Mouse (Mus musculus) left cerebral cortex, adult 11 months (tissue): ENCODE data around the gene Hgfac.

Experiments used
- DNase-seq: peaks from one replicate; pipeline ENCODE4 v3.0.0; 2022; ENCODE audit warnings: low spot score

Gene Hgfac

DNA sequence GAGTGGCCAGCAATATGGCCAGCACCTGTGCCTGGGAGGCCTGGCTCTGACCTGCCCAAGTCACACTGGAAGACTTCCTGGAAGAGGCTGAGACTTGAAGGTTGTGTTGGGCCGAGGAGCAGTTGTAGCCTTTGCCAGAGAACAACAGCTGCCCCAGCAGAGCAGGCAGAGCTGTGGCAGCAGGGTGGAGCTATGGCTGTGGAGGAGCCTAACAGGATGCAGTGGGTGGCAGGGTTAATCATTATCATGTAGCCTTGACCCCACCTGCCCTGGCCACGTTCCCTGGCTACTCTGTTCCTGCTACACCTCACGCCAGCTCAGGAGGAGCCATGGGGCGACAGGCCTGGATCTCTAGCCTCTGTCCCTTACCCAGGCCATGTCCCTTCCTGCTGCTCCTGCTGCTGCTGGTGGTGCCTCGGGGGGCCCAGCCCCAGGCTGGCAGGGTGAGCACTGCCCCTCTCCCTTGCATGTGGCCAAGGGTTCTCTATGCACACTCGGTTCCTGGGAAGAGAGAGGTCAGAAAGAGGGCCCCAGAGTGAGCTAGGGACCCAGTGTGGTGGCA, at the start of gene Hgfac:
TSS of gene Hgfac (plus strand) at position 242 of the 562 bp plus-strand sequence.
- DNase-seq, result no peak

DNA sequence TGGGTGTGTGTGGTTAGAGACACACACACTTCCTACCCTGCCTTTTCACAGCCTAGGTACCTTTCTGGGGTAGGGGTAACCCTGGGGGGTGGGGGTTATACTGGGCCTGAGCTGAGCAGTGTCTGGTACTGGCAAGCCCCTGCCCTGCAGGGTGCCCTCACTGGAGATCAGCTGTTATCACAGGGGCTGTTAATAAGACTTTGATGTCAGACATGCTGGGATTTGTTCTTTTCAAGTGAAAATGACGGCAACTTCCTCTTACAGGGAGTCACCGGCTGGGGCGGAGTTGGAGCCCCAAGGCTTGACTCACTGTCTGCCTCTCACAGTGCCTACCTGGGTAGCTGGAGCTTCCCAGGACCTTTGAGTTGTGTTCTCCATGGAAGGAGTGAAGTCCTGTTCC, 42.6 kb upstream of the Hgfac start:
- no peak for DNase-seq

DNA sequence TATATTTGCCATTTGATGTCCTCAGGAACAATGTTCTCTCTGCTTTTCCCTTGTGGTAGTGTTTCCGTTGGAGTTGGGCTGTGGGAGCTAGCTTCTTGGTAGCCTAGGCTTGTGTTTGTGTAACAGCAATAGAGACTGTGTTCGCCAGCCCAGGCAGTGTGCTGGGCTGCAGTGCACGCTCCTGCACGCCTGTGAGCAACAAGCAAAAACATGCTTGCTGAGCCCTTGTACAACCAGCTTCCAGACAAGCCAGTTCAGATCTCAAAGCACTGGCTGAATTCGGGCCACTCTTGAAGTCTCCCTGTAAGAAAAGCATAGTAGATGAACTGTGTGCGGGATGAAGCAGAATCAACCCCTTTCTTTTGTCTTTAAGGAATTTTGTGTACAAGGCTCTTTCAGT, 42.0 kb upstream of the Hgfac start:
- DNase-seq, result no peak

DNA sequence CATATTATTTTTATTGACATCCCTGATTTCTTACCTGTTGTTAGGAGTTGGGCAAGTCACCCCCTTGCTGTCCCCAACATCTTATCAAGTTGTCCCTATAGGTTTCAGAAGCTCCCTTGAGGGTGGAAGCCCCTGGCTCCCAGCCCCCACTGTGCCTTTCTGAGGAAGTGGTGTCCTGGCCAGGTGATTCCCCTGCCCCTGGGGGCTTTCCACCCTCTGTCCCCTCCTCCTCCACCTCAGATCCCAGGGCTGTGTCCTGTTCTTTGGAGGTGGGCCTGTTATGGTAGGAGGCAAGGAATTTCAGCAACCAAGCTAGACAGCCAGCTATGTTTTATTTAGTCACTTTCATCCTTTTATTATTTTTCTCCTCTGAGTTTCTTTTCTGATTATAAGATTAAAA, 41.0 kb upstream of the Hgfac start:
- DNase-seq, result no peak

DNA sequence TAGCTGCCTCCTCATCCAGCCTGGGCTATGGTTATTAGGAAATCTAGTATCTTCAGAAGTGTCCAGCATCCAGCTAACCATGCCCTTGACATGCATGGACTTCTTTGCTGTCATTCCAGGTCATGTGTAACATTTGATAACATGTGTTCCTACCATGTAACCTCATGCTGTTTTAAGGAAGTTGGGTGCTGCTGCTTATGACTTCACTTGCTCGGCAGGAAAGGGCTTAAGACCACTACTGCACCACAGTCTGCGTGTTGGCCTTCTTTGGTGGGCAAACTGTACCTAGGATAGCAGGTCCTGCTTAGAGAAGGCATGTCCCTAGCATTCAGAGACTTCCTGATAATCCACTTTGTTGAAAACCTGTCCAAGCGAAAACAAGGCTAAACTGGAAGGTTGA, 40.2 kb upstream of the Hgfac start:
- DNase-seq, result no peak

DNA sequence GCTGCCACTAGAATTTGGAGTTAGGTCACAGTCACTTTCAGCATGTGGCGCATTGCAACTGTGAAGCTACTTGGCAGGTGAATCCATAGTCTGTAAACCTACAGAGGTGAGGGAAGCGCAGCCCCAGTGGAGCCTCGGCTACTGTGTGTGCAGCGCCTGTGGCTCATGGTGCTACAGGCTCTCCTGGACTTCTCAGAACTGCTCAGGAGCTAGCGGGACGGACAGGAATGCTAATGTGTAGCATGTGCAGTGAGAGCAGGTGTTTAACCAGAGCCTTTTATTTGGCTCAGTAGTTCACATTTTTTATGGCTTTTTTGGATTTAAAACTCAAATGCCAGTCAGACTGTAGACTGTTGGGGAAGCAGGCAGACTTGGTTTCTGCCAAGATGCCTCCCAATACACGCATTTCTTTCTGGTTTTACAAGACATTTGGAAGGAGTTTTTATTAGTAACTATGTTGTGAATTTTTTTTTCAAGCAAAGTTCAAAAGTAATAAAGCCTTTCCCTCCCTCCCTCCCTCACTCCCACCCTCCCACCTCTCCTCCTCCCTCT, 37.6 kb upstream of the Hgfac start:
- no peak for DNase-seq

DNA sequence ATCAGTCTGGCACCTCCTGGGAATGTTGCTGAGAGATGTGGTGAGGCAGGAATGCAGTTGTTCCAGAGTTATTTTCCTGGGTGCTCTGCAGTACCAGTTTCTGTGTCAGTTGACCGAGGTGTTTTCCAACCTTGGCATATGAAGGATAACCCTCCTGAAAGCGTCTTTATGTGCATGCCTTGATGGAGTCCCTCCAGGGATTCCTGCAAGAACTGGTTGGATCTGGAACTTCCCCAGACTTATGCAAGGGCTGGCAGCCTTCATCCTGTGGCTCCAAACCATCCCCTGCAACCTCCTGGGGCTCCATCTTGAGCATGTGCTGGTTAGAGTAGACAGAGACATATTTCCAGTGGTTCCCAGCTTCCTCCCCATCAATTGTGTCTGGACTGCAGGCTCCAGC, 36.5 kb upstream of the Hgfac start:
- DNase-seq, result no peak

DNA sequence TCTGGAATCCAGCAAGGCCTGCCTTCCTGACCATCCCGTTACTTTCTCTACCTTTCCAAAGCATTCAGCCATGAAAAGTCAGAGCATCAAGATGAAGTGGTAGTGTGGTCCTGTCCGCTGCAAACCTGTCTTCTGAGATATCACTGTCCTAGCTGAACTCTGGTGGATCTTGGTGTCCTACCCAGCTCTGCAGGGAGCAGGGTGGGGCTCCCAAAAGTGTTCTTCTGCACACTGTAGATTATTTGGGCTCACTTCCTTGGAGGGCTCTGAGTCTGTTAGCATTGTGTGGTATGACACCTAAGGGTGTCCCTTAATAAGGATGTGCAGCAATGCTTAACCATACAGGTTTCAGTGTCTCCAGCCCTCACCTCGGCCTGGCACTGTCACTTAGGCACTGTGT, 35.6 kb upstream of the Hgfac start:
- no peak for DNase-seq

DNA sequence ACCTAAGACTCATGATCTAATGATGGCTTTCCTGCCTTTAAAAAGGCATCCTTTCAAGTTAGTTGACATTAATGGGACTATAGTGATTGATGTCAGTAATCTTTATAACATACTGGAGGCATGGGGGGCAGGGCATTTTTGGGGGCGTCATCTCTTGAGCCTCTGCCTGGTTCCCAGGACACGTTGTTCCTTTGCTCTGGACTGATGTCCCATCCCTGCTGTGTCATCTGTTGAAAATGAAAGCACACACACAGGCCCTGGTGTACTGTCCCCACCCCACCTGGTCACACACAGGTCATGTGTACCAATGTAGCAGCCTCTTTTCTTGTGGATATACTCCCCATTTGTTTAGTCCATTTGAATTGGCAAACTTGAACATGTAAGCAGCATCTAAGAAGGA, 34.7 kb upstream of the Hgfac start:
- no peak for DNase-seq

DNA sequence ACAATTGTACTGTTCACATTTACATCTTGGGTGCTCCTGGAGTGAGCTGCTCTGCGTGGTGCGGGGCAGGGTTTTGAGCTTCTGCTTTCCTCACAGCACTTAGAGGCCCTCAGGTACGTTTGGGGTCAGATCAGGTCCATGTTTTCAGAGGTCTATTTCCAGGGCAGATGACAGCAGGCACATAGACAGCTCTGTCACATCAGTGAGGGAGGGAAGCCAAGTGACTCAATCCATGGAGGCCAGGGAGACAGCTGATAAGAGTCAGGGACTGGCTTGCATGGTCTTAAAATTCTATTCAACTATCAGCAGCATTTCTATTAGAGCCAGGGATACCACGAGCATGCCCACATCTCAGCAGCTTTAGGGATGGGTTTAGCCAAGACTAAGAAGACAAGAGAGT, 32.1 kb upstream of the Hgfac start:
- DNase-seq, result no peak

DNA sequence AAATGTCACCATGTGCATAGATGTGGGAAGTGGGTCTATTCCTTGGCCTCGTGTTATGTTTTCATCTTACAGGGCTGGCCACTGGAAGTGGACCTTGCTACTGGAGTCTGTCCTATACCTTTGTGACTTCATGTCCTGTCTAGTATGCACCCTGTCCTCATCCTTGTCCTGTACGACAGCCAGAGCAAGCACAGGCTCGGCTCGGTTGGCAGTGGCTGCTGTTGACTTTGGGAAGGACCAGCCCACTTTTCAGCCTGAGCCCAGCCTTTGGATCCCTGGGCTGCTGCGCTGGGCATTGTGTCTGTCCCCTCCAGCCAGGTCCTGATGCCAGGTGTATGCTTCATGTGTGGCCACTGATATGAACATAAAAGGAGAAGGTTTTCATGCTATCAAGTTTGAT, 30.7 kb upstream of the Hgfac start:
- no peak for DNase-seq

DNA sequence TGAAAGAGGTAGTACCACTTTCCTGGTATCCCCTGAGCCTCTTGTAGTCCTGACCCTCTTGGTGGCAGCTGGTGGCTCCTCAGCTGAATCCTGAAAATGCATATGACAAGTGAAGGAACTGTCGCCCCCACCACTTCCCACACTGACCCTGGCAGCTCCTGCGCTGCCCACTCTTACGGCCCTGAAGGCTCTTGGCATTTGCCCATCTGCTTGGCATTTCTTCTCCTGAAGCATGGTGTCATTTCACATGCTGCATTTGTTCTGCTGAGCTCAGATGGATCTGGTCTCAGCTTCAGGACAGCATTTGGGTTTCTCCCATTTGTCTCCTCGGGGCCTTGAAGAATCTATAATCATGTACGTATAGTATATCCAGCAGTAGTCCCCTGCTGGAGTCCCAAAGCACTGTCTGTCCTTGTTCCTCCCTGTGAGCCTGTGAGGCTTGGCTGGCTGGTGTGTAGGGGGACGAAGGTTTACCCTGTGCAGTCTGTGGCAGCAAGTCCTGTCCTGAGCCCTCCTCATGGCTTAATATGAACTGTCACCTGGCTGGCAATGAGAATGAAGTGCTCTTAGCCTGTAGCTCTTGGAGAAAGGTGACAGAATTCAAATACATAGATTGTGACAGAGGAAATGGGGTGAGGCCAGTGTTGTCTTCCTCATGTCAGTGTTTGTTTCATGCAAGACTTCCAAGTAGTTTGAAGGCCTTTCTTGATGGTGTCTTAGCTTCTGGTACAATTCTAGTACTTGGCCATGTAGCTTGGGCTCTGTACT, 30.0 kb upstream of the Hgfac start:
- DNase-seq, result no peak

DNA sequence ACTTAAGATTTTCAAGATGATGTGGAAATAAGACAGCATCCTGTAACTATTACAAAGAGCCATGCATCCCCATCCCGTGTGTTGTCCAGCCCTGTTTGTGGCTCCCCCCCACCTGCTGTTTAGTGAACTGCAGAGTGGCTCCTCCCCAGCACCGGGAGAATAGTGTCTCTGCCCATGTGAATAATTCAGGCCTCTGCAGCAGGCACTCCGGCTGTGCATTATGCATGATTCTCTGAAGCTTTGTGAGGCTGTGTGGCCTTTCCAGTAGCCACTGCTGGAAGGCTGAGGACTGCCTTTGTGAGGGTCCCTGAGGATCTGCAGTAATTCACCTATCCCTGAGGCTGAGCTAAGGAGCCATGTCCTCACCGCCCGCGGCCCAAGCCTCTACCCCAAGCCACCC, 27.3 kb upstream of the Hgfac start:
- no peak for DNase-seq

DNA sequence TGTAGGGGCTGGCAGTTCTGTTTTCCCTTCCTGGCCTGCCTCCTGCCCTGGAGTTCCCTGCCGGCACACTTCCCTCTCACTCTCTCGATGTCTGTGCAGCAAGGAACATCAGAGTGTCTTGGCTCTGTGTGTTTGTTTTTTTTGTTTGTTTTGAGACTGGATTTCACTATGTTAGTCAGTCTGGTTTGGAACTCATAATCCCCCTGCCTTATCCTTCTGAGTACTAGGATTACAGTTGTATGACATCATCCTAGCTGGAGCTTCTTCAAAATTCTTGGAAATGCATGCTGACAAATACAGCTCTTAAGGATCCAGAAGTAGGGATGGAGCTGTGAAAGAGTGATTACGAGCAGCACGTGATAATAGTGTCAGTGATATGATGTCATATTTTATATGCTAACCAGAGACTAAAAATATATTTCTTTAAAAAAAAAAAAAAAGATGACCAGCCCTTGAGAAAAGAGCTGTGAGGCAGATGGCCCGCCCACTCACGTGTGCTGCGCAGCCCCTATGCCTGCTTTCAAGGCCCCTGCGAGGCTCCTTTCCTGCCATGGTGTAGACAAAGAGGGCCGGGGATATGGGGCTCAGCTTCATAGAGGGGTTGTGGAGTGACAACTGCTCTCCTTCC, 21.5 kb upstream of the Hgfac start:
- no peak for DNase-seq

DNA sequence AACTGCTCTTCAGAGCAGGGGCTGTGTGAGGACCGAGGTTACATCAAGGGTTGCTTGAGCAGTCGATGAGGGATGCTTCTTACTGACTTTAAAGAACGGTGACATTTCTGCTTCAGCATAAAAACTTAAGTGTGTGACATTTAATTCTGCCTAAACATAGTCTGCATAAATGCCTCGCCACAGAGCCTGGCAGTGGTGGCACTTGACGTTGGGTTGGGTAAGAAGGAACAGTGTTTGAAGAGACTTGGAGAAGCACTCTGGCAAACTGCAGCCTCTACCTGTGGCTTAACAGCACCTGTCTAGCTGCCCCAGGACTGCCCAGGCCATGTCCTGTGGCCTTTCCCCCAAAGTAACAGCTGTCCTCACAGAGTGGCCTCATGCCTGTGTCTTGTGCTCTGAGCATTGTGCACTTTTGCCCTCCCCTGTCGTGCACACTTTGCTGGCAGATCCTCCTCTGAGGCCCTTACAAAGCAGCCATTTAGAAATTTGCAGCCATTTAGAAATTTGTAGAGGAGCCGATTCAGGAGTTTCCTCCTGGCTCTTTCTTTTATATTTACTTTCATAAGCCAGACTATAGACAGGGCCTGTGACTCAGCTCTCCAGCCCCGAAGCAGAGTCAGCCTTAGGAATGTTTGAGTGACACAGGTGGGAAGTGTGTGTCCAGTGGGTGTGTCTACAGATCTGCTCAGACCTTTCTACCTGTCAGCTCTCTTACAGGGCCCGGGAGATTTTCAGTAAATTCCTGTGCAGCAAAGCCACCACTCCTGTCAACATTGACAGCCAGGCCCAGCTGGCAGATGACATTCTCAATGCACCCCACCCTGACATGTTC, 20.7 kb upstream of the Hgfac start:
- DNase-seq, result no peak

DNA sequence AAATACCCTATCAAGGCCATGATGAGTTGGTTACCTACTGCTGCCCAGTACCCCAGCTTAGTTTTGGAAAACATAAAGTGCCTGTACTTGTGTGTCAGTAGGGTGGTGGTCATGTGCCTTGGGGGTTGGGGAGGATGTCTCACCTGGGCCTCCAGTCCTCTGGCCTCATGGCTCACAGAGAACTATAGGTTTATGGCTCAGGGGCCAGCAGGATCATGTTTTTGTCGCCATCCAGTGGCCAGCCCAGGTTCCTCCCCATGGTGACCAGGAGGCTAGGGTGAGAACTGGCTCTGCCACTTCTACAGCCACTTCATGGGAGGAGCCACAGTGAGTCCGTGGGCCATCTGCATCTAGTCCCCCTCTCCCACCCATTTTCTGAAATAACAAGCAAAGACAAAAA, 16.3 kb upstream of the Hgfac start:
- DNase-seq, result no peak

DNA sequence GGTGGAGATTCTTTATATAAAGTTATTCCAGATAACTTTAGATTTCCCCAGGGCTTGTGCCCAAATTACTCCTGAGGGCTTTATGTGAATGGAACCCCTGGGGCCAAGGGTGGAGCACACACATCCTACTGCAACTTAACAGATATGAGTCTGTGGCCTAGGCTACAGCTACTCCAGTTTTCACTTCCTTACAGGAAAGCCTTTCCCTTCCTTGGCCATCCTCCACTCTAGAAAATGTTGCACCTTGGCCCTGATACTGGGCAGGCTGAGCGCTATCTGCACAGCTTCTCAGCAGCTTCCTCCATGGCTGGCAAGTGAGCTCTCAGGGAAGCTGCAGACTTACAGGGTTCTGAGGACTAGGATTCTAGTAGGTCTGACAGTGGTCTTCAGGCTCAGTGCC, 12.0 kb upstream of the Hgfac start:
- no peak for DNase-seq

DNA sequence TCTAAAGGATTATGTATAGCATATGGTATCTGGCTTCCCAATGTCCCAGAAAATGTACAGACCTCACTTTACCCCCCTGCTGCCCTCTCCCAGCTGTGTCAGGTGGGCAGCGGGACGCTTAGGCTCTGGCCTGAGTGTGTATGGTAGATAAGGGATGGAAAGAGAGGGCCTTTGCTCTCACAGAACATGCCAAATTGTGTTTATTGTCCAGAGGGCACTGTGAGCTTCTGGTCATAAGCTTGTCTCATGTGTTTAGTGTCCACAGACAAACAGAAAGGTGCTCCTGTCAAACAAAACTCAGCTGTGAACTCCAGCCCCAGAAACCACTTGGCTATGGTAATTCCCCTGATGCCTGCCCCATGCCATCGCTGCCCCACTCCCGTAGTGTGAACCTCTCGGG, 11.6 kb upstream of the Hgfac start:
- DNase-seq, result no peak

DNA sequence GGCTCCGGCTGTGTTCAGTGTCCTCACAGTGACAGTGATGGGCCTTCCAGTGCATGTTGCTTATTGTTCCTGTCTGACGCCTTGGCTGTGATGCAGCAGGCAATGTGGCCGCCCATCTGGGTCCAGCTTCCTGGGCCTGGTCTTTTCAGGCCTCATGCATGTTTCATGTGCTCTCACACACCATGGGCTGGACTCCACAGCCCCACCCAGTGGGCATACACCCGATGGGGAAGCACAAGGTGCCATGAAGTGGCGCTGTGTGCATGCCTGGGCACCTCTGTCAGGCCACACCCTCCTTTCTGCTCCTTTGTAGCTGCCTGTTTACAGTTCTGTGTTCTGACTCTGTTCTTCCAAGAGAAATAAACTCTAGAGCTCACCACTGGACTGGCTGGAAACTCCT, 8.2 kb upstream of the Hgfac start:
- no peak for DNase-seq

DNA sequence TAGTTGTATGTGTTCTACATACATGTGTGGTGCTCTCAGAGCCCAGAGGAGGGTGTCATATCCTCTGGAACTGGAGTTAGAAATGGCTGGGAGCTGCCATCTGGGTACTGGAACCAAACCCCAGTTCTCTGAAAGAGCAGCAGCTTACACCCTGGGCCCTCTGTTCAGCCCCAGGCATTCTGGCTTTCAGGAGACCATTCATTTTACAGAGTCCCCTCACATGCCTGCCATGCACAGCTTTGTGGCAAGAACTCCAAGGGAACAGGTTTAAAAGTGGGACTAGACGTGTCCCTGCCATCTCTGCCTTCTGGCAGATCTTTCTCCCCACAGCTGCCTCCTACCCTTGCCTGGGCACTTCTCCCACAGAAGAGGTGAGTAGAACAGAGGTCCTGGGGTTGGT, 7.7 kb upstream of the Hgfac start:
- no peak for DNase-seq

DNA sequence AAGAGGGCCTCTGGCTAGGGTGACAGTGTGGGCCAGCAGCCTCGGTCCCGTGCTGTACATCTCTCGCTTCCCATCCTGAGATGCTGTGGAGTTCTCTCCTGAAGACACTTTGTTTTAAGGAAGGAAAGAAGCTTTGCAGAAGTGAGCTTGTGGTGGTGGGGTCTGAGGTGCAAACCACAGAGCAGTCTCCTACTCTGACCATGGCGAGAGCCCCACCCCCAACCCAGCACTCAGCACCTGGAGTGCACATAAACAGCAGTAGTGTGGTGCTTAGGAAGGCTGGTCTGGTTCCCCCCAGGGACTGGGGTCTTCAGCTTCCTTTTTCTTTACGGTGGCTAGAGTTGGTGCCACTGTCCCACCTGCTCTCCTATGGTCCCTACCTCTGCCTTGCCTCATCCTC, 6.2 kb upstream of the Hgfac start:
- DNase-seq, result no peak

DNA sequence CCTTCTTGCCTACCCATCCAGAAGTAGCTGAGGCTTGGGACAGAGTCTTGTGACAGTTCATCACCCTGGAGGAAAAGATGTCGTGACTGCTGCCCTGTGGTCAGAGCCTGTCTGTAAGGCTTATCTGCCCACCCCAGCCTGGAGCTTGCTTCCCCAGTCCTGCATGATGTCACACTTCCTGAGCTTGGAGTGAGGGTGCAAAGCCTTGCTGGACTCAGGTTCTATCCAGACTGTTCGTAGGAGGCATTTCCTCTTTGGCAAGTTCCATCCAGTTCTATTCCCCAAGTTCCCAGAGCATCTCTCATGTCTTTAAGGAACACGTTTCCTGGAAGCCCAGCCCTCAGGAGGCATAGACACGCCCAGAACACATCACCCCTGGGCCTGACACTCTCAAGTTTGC, 5.5 kb upstream of the Hgfac start:
- no peak for DNase-seq

DNA sequence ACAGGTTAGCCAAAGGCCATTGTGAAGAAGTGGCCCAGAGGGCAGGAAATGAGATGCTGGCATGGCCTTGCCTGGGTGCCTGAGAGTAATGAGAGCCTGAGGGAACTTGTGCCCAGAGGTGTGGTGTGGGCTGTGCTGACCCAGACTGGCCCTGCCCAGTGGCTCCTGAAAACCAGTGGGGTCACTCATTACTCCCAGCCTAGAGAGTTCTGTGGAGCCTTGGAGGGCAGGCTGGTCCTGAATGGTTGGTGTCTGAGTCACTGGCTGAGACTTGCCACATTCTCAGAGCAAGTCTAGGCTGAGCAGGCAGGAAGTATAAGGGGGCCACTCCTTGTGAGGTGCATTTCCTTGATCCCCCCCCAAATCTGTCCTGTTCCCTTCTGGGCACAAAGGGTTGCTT, 3.9 kb upstream of the Hgfac start:
- no peak for DNase-seq
